Mouse (Mus musculus): ENCODE results near the gene Psmb4.
A peak's percentile ranks its signal among the peaks of the same experiment; 100 is the strongest.
"Not testable (repeated sequence)": the region's sequence is repeated elsewhere in the genome, so short reads cannot be mapped to it uniquely, and the experiment has no call there.

Psmb4 gene

DNA sequence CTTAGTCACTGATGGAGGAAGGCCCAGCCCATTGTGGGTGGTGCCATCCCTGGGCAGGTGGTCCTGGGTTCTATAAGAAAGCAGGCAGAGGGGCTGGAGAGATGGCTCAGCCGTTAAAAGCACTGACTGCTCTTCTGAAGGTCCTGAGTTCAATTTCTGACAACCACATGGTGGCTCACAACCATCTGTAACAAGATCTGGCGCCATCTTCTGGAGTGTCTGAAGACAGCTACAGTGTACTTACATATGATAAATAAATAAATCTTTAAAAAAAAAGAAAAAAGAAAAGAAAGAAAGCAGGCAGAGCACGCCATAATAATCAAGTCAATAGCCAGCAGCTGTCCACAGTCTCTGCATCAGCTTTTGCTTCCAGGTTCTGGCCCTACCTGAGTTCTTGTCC, 18.0 kb upstream of the Psmb4 start:
- DNase-seq, result not testable (repeated sequence)

DNA sequence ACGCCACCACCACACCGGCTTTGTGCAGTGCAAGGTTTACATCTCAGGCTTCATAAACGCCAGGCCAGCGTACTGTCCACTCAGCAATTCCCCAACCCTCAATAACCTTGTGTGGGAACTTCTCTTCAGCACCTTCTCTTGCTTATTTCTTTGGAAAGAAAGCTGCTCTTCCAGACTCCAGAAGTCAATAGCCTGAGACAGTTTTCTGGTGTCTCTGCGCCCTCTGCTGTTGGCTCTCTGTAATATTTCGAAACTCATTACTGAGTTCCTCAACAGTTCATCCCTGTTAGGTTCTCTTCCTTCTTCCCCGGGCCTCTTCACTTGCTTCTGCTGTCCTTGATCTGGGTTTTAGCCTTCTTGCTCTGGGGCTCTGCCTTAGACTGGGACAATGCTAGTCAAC, 16.0 kb upstream of the Psmb4 start:
- peak; percentile 55 to 71 for DNase-seq

DNA sequence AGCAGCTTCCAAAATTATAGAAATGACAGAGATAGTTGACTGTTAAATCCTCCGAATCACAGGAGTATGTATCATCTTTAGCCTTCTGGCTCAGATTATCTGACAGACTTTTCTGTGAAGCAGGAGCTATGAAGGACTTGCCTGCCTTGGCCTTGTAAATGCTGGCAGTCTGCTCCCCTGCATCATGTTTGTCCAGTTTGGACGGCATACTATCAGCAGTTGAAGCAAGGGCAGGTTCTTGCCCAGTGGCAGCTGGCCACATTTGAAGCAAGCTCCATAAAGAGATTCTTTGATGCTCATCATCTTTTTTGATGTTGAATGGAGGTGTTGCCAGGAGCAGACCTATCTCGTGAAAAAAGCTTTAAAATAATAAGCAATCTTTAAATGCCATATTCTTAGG, 7.3 kb upstream of the Psmb4 start:
- no peak for DNase-seq

DNA sequence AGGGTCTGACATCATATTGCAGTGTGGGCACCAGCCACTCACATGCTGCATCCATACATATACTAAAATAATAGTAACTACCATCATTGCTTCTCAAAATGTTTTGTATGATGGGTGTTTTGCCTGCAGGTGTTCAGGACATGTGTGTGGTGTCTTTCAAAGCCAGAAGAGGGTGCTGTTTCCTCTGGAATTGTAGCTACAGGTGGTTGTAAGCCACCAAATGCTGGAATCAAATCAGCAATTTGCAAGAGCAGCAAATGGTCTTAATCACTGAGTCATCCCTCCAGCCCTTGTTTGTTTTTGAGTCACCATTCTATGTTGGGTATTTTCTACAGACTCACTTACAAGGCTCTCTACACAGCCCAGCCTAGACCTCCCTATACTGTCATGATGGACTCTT, 1.8 kb upstream of the Psmb4 start:
- peak; percentile 60 to 62 for DNase-seq

DNA sequence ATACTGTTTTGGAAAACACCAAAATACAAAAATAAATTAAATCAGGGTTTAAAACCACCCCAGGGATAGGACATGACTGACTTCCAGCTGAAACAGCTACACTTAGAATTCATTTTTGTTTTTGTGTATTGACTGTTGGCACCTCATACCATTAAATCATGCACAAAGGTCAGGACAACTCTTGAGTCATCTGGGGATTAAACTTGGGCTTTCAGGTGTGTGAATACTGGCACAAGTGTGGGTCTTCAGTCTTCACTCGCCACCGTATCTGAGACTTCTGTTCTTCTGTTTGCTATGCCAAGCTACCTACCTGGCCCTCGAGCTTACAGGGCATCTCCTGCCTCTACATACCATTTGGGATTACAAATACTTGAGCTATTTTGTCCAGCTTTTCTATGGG, 4.2 kb downstream of the Psmb4 start:
- DNase-seq, result no peak

DNA sequence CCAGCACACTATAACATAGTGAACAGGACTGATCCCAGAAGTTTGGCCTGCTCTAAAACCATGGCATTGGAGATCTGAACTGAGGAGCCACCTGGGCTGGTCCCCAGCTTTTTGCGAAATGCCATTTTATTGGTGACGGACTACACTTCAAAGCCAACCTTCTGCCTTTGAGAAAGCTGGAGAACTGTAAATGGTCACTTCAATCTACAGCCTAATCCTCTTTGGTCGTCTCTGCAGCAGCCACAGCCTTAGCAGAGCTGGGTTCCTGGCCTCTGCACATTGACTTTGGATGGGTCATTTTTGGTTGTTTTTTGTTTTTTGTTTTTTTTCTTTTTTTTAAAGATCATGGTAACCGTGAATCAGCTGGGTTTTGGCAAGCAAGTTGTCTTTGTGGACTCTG, 4.9 kb downstream of the Psmb4 start:
- no peak for DNase-seq

DNA sequence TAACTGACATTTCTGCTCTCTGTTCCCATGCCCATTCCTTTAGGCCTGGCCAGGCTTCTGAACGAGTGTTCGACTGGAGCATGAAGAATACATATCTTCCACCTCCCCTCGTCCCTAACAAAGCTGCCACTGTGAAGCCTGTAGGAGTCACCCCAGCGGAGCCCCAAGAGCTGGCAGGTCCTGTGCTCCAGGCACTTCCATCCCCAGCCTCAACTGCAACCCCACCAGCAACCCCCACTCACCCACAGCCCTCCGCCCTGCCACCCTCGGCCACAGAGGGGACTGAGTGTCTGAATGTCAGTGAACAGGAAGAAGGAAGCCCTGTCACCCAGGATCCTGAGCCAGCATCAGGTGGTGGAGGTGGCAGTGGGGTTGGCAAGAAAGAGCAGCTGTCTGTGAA, 8.1 kb downstream of the Psmb4 start:
- DNase-seq, result no peak

DNA sequence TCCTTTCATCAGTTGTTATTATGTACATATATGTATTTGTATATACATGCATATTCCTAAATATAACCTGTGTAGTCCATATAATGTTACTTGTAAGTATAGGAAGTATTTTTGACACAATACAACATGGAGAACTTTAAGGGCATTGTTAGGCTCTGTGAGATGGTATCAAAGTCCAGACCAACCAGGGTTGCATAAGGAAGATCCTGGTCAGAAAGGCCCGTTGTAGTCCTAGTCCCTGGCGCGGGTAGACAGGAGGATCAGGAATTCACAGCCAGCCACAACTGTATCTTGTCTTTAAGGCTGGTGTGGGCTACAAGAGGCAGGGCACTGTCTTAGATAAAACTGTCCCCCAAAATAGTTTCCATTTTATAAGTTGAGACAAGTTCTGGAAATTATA, 17.8 kb downstream of the Psmb4 start:
- DNase-seq, result no peak

DNA sequence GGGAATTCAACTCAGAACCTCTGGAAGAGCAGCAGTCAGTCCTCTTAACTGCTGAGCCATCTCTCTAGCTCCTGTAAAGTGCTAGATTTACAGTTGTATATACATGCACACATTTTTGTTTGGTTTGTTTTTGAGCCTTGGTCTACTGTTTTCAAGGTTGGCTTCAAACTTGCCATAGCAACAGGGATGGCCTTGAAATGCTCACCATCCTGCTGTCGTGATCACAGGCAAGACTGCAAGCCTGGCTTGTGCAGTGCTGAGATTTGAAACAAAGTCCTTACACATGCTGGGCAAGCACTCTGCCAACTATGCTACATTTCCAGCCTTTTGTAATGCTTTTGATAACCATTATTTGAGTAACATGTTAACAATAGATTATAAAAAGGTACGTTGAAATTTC, 27.3 kb downstream of the Psmb4 start:
- DNase-seq, result no peak

DNA sequence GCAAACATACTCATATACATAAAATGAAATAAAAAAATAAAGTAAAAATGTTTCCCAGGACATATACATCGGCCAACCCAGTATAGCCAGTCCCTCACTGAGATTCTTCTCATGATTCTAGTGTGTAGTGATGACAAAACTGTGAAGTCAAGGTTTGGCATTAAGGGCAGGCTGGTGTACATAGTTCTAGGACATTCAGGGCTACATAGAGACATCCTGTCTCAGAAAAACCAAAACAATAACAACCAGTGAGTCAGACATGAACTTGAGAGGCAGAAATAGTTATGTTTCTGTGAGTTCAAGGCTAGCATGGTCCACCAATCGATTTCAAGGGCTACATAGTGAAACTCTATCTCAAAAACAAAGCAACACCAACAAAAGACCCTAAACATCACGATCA, 34.5 kb downstream of the Psmb4 start:
- DNase-seq, result no peak

DNA sequence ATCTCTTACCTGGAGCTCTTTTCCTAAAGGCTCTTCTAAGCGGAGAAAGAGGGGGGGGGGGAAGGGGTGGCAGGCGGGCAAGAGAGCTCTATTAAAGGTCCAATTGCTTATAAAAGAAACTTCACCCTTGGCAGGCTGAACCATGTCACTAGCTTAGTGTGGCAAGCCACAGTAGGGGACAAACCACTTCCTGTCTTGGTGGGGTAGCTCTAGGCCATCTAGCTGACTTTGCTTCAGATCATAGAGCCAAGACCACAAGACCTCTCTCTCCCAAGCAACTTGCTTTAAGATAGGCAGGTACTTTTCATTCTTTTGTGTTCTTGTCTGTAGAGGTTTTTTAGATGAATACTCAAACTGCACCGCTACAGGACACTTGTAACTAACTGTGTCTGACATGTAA, 35.0 kb downstream of the Psmb4 start:
- no peak for DNase-seq

DNA sequence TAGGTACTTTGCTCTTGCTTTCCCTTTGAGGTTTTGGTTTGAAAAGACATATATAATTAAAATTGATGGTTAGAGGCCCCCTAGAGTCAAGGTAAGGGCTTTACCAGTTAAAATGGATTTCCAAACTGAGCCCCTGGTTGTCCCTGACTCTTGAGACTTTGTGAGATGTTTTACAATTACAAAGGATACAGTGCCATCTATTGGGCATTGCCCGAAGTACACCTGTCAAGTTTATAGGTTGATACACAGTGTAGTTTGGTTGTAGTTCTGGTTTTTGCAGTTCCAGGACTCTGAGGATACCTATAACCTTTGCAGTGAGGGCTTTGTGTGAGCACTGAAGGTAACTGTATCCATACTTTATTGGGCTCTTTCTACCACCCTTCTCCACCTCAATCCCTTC, 37.4 kb downstream of the Psmb4 start:
- peak; percentile 56 to 83 for DNase-seq

DNA sequence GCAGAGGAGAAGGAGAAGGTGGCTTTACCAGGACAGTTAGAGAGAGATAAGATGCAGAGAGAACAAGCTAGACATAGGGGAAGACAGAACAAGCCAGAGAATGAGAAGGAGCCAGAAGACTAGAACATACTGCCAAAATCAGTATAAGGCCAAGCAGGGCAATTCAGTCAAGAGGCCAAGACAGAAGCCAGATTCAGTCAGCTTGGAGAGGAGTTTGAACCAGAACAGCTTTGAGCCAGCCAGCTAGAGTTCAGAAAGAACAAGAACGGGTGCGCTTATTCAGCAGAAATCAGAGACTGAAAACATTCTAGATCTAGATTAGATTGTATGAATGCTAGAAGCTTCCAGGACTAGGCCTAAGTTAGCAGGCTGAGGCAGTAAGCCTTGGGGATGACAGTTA, 39.4 kb downstream of the Psmb4 start:
- DNase-seq, result peak; percentile 24 to 43

DNA sequence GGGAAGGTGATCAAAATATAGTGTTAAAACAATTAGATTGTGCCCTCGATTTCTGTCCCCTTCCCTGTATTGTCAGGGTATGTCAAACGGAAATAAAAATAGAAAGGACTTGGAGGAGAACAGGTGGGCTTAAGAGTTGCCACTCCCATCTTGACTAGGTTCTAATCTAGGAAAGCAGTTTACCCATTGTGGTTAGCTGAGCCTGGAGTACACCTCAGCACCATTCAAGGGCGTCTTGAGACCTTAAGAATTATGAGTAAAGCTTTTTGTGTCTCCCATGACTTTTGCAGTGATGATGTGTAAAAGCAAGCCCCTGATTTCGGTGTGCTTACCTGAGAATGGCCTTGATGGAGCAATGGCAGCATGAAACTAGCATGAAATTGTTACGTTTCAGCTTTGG, 47.7 kb downstream of the Psmb4 start:
- DNase-seq, result no peak

DNA sequence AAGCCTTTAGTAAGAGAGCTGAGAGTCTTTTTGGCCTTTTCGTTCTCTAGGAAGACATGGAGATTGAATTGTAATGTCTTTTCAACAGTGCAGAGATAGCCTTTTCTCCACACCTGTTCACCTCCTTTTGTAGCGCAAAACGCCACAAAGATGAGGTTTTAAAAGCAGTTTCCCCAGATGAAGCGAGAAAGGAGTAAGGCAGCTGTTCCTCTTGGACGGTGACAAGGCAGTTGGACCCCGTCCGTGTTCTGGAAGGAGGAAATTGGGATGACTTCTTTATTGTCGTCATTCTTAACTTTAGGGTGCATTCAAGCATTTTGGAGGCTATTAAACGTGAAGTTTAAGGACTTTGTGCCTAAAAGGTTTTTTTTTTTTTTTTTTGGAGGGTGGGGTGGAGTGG, 48.1 kb downstream of the Psmb4 start:
- DNase-seq, result no peak

DNA sequence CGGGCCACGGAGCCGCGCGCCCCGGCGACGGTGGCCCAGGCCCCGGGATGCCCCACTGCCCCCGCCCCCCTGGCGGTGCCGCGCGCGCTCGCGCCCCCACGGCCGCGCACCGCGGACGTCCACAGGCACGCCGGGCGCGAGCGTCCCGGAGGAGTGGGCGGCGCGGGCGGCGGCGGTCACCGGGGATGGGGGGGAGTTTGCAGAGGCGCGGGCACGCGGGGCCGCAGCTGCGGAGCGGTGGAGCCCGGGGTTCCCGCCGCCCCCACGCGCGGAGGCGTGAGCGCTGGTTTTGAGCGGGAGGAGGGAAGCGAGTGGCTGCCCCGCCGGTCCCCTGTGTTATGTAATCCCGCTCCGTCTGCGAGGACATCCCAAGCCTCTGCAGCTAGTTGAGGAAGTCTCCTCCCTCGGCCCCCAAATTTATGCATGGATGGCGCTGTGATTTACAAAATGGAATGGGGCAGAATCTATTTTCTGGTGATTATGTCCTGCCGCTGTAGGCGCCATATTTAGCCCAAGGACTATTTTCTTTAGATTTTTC, 48.7 kb downstream of the Psmb4 start:
- DNase-seq, result peak; percentile 76 to 82

DNA sequence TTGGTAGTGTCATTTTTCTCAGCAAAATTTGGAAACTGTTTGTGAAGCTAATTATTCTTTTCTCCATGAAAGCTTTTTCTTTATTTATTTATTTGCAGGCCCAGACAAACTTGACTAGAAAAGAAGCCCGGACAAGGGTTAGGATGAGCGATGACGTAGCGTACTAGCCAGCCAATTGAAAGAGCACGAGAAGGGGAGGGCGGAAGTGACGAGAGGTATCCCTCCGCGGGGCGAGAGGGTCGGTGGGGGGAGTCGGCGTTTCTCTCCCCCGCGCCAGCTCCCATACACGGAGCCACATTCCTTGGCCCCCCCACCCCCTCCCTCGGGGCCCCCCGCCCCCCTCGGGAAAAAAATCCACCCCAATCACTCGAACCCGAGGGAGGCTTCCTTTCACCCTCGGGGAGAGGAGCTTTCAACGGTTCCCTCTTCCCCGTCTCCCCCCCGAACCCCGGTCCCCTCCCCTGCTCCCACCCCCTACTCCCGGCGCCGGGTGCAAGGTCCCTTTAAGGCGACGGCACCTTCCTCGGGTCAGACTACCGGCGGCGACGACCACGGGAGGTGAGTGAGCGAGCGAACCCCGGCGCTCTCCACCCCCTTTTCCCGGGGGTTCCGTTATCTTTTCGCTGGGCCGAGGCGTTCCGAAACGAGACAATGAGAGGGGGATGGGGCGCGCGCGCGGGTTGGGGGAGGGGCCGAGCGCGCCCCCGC, 49.4 kb downstream of the Psmb4 start, which contains the start of gene Pogz:
TSS of gene Pogz (plus strand) at position 385 of the 708 bp plus-strand sequence.
- DNase-seq, result peak; percentile 95 to 97

DNA sequence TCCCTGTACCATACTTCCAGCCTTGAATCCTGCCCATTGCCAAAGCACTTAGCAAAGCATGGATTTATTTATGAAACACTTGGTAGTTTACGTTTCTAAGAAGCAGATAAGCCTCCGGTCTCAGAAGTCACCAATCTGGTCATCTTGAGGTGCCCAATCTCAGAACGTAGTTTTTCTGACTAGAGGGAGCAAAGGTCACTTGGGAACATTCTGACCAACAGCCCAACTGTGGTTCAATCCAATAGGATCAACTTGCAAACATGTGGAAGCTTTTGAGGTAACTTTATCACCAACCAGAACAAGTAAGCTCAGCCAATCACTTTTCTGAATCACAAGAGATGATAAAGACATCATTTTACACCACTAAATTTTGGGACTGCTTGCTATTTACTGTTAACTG, 51.4 kb downstream of the Psmb4 start:
- DNase-seq, result no peak
